Mouse (Mus musculus) testis, adult 2 months (tissue): ENCODE data around the gene Cltb.

Source experiments
- CTCF ChIP-seq: fragments of 200-500 bp; IDR thresholded peaks from 2 replicates; pipeline ENCODE4 v1.5.1; 2012; ENCODE audit warnings: low read depth, mild to moderate bottlenecking, inconsistent platforms, low read length, moderate library complexity; ENCODE audit not compliant: control insufficient read depth, insufficient read depth, insufficient replicate concordance
- POLR2A ChIP-seq: fragments of 200-500 bp; IDR thresholded peaks from 2 replicates; pipeline ENCODE4 v1.6.1; 2012; ENCODE audit warnings: low read depth, mild to moderate bottlenecking, inconsistent platforms, low read length, moderate library complexity; ENCODE audit not compliant: control insufficient read depth

GRCm38 (mm10) chr13:54585831-54586230 lies 25.3 kb downstream of the Cltb start:
- TF ChIP-seq CTCF (no peak), POLR2A (no peak)
